Mouse (Mus musculus): ENCODE results near the gene Leprot.

DNA sequence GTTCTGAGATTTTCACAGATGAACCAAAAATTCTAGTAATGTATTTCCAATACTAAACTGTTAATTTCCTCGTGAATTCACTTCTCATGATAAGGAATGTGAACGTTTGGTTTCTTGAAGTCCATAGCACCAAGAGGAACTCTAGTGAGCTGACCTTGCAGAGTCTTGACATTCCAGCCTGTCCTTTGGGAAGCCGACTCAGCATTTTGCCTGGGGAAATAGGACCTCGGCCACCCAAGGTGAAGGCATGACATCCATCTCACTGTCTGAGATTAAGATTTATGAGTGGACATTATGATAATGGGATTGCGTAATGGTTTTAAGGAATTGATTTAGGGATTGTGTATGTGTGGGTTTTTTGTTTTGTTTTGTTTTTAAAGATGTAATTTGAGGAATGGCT, 6.9 kb upstream of the Leprot start:
- no peak for TF ChIP-seq CTCF (conservative IDR thresholded peaks at IDR 0.05; ENCODE audit: low read length)
- no peak for TF ChIP-seq NANOG (IDR thresholded peaks at IDR 0.05; ENCODE audit: borderline replicate concordance, low read length)
- TF ChIP-seq POU5F1 (IDR thresholded peaks at IDR 0.05; ENCODE audit: borderline replicate concordance, low read length) = no peak
